Mouse (Mus musculus) thymus, postnatal 0 days (tissue): ENCODE data around the gene Ccl5. TPM values are rescaled to one million over a fixed set of nuclear protein-coding genes. Genes with fewer than 3 reads are reported as not detected.

Experiments
- DNase-seq: peaks from one replicate; pipeline ENCODE4 v3.0.0-alpha.2; 2015; ENCODE audit warnings: low spot score
- polyA plus RNA-seq: library from polyadenylated mRNA; unstranded; fragments of >200 nt; fragmentation: Nextera tagmentation; extraction: Ambion mirVana; gene quantifications from 2 replicates; pipeline ENCODE4 v1.2.1, GENCODE M21; 2015

Ccl5 gene
- polyA plus RNA-seq, 1 experiment from 2014 or later: 47.3 TPM

- DNase-seq: no peak
These were observed 10.6 kb upstream of the Ccl5 start for GRCm38 (mm10) chr11:83540931-83541330.

GRCm38 (mm10) chr11:83538705-83539314 is 8.5 kb upstream of the Ccl5 start:
- DNase-seq: no peak

GRCm38 (mm10) chr11:83536831-83537230 is 6.5 kb upstream of the Ccl5 start:
- no peak for DNase-seq

- no peak for DNase-seq
These were observed 4.5 kb upstream of the Ccl5 start for GRCm38 (mm10) chr11:83534609-83535423.

- no peak for DNase-seq
These were observed 3.8 kb upstream of the Ccl5 start for GRCm38 (mm10) chr11:83534143-83534542.

- no peak for DNase-seq
These were observed 2.9 kb upstream of the Ccl5 start for GRCm38 (mm10) chr11:83533192-83533591.

GRCm38 (mm10) chr11:83529024-83529423 is 1.3 kb downstream of the Ccl5 start:
- DNase-seq: no peak

- no peak for DNase-seq
These were observed 8.2 kb downstream of the Ccl5 start, which contains the start of gene Heatr9 for GRCm38 (mm10) chr11:83522075-83522474. Heatr9 (minus strand) TSS chr11:83522175.

GRCm38 (mm10) chr11:83518371-83518770 is 11.9 kb downstream of the Ccl5 start:
- DNase-seq: no peak

GRCm38 (mm10) chr11:83517153-83517552 is 13.2 kb downstream of the Ccl5 start:
- no peak for DNase-seq

GRCm38 (mm10) chr11:83509521-83509920 is 20.8 kb downstream of the Ccl5 start:
- no peak for DNase-seq

- no peak for DNase-seq
These were observed 26.0 kb downstream of the Ccl5 start for GRCm38 (mm10) chr11:83504308-83504707.

GRCm38 (mm10) chr11:83495571-83495970 is 34.7 kb downstream of the Ccl5 start:
- no peak for DNase-seq

GRCm38 (mm10) chr11:83491488-83491887 is 38.8 kb downstream of the Ccl5 start:
- no peak for DNase-seq

Other genes with a start within 250 kb of the Ccl5 start
- gene Slfn14, start 243.8 kb downstream of the Ccl5 start, polyA plus RNA-seq: 0.03 TPM in 1 of 2 replicates, not detected in the other
- gene Ap2b1, start 231.5 kb downstream of the Ccl5 start, polyA plus RNA-seq: 31.6 and 34.9 TPM in 2 replicates
- gene Pex12, start 227.9 kb downstream of the Ccl5 start, polyA plus RNA-seq: 13.0 and 13.5 TPM in 2 replicates
- gene Rasl10b, start 121.4 kb downstream of the Ccl5 start, polyA plus RNA-seq: 0.24 and 0.26 TPM in 2 replicates
- gene Gas2l2, start 101.1 kb downstream of the Ccl5 start, polyA plus RNA-seq: 0.12 and 0.21 TPM in 2 replicates
- gene 1700020L24Rik, start 92.8 kb downstream of the Ccl5 start, polyA plus RNA-seq: 2.2 and 2.7 TPM in 2 replicates
- gene Mmp28, start 67.4 kb downstream of the Ccl5 start, polyA plus RNA-seq: 1.4 and 2.3 TPM in 2 replicates
- 6.9 and 10.2 TPM in 2 replicates for gene Taf15, start 57.4 kb downstream of the Ccl5 start, polyA plus RNA-seq
- not detected in 2 replicates for gene Heatr9, start 8.3 kb downstream of the Ccl5 start, polyA plus RNA-seq
- 7.5 and 8.4 TPM in 2 replicates for gene Ccl9, start 48.1 kb upstream of the Ccl5 start, polyA plus RNA-seq
- gene Ccl6, start 62.6 kb upstream of the Ccl5 start, polyA plus RNA-seq: 12.1 and 13.7 TPM in 2 replicates
- gene Rpl9-ps1, start 115.1 kb upstream of the Ccl5 start, polyA plus RNA-seq: not detected in 2 replicates
- 0.68 and 1.5 TPM in 2 replicates for gene Ccl3, start 118.8 kb upstream of the Ccl5 start, polyA plus RNA-seq
- 3.0 and 3.2 TPM in 2 replicates for gene Ccl4, start 132.1 kb upstream of the Ccl5 start, polyA plus RNA-seq
- 17.2 and 17.8 TPM in 2 replicates for gene Wfdc17, start 173.5 kb upstream of the Ccl5 start, polyA plus RNA-seq
- 48.5 and 54.9 TPM in 2 replicates for gene Wfdc18, start 178.5 kb upstream of the Ccl5 start, polyA plus RNA-seq
- 13.4 and 15.6 TPM in 2 replicates for gene Wfdc21, start 216.4 kb upstream of the Ccl5 start, polyA plus RNA-seq
- gene Heatr6, start 223.2 kb upstream of the Ccl5 start, polyA plus RNA-seq: 19.4 and 23.5 TPM in 2 replicates